Mouse (Mus musculus) lung, embryonic 16.5 days (tissue): ENCODE results near the gene Fcor. TPM values are rescaled to one million over a fixed set of nuclear protein-coding genes. Genes with fewer than 3 reads are reported as not detected.

ENCODE experiments used
- ATAC-seq: fragments of 200-750 bp; cut with Nextera tagmentation; 2 replicates; pipeline ENCODE4 v1.8.0; 2017; ENCODE audit warnings: low read depth, mild to moderate bottlenecking, moderate library complexity
- H3K27ac ChIP-seq: fragments of 300-500 bp; sonication (generic); 2 replicates; pipeline ENCODE4 v1.5.1; 2014; ENCODE audit warnings: mild to moderate bottlenecking, control low read depth, low read length
- H3K27me3 ChIP-seq: fragments of 300-500 bp; sonication (generic); 2 replicates; pipeline ENCODE4 v1.6.1; 2014; ENCODE audit warnings: low read depth, low read length, mixed read lengths; ENCODE audit not compliant: control insufficient read depth, insufficient read depth
- H3K36me3 ChIP-seq: fragments of 300-500 bp; sonication (generic); 2 replicates; pipeline ENCODE4 v1.6.1; 2014; ENCODE audit warnings: low read length; ENCODE audit not compliant: control insufficient read depth, insufficient read depth
- H3K4me1 ChIP-seq: fragments of 300-500 bp; sonication (generic); replicated peaks from 2 replicates; pipeline ENCODE4 v1.6.1; 2014; ENCODE audit warnings: low read length, mixed read lengths; ENCODE audit not compliant: control insufficient read depth, insufficient read depth
- H3K4me2 ChIP-seq: fragments of 300-500 bp; sonication (generic); 2 replicates; pipeline ENCODE4 v1.6.1; 2014; ENCODE audit warnings: low read depth, low read length, control low read depth
- H3K4me3 ChIP-seq: fragments of 300-500 bp; sonication (generic); 2 replicates; pipeline ENCODE4 v1.5.1; 2014; ENCODE audit warnings: mild to moderate bottlenecking, low read length, control low read depth
- H3K9ac ChIP-seq: fragments of 300-500 bp; sonication (generic); 2 replicates; pipeline ENCODE4 v1.6.1; 2014; ENCODE audit warnings: low read length, control low read depth
- H3K9me3 ChIP-seq: fragments of 300-500 bp; sonication (generic); 2 replicates; pipeline ENCODE4 v1.6.1; 2016; ENCODE audit warnings: low read length; ENCODE audit not compliant: control insufficient read depth
- WGBS: fragments of 180-500 bp; shearing (Covaris S2); extraction: QIAGEN DNeasy Blood & Tissue Kit; methylation state at CpG from one replicate; pipeline ENCODE4 v1.1.7; 2014; 5-methylcytosine and 5-hydroxymethylcytosine counted together
- polyA plus RNA-seq: library from polyadenylated mRNA; unstranded; fragments of >200 nt; fragmentation: Nextera tagmentation; extraction: Ambion mirVana; gene quantifications from 2 replicates; pipeline ENCODE4 v1.2.1, GENCODE M21; 2015

Gene Fcor
- polyA plus RNA-seq, 1 experiment from 2014 or later, result 10.0 TPM

DNA sequence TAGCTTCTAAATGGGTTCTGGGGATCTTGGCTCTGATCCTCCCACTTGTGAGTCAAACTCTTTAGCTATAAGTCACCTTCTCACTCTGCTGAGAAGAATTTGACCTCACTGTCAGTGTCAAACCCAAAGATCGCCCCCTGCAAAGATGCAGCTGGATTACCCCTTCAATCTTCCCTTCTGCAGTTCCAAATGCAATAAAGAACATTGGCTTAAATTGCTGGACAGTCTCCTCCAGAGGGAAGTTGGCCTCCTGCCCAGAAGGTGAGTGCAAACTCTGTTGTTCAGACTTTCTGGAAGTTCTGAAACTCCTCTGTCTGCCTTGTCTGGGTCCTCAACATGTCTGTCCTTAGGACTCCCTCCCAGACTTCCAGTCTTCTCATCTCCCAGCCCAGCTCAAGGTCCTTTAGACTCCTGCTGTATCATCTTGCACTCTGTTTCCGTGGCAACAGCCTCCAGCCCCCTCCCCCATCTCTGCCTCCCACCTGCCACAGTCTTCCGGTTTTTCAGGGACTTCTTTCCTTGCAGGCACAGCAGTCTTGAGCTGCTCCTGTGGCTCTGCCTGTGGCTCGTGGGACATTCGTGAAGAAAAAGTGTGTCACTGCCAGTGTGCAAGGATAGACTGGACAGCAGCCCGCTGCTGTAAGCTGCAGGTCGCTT lies 15.3 kb downstream of the Fcor start:
- Histone ChIP-seq H3K9me3 (no peaks in the 10 kb centered on the region), H3K4me1 (no peaks in the 10 kb centered on the region), H3K4me3 (no peak overlapping the region), H3K27ac (no peak overlapping the region), H3K36me3 (no peaks in the 10 kb centered on the region), H3K27me3 (no peaks in the 10 kb centered on the region), H3K4me2 (no peak overlapping the region), H3K9ac (no peak overlapping the region)
- WGBS, result 18% methylated on average over 7 of the region's 7 CpGs
- ATAC-seq, result no peak

DNA sequence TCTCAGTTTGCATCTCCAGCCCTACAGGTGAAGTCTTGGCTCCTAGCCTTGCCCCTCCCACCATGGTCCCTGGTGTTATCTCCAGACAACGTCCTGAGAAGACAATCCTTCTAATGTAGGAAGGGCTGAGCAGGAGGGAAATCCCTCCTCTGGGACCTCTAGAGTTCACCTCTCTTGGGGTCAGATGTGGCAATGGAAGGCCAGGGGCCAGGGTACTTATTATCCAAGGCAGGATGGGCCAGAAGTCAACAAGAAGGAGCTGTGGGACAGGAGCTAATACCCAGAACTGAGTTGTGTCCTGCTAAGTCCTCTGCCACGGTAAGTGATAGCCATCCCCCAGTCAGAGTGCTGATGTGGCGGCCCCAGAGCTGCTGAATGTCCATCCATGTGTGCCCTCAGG lies 16.6 kb downstream of the Fcor start, which contains the start of gene Retn:
TSS of gene Retn (plus strand) at position 245 of the 400 bp plus-strand sequence.
- ATAC-seq, result no peak
- no peak within 1 kb of the TSS for H3K27ac ChIP-seq
- no peaks in the 10 kb centered on the region for H3K4me1 ChIP-seq
- H3K9me3 ChIP-seq, result no peaks in the 10 kb centered on the region
- no peak within 1 kb of the TSS for H3K9ac ChIP-seq
- no peak within 1 kb of the TSS for H3K4me3 ChIP-seq
- H3K4me2 ChIP-seq, result no peak within 1 kb of the TSS
- no peaks in the 10 kb centered on the region for H3K36me3 ChIP-seq
- H3K27me3 ChIP-seq, result no peaks in the 10 kb centered on the region
- WGBS, result 67% methylated on average over 3 of the region's 3 CpGs

DNA sequence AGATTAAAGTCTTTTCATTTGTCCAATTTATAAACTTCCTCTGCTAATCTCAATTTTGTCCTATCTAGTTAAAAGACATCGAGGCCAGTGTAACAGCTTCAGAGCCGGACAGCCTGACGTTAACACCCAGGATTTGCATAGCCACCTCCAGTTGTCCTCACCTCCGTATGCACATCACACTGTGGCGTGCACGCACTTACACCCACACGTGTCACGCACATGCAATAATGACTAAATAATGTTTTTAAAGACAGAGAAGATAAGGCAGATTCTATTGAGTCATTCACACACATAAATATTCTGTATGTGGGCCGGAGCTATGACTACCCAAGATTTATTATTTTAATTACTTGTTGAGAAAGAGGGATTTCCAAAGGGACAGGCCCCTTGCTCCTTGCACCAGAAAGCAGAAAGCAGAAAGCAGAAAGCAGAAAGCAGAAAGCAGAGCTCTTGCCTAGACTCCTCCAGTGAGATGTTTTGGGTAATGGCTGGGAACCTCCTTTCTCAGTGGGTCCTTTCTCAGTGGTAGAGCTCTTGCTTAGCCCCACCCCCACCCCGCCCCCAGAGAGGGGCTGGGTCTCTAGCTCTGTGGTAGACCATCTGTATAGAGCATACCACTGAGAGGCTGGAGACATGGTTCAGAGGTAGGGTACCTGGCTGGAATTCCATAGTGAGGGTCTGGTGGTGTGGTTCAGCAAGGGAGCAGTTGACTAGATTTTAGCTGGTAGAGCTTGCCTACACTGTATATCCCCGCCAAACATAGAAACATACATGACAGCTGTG lies 17.2 kb downstream of the Fcor start:
- no peak for ATAC-seq
- Histone ChIP-seq H3K36me3 (no peaks in the 10 kb centered on the region), H3K4me2 (no peak overlapping the region), H3K27me3 (no peaks in the 10 kb centered on the region), H3K9me3 (no peaks in the 10 kb centered on the region), H3K27ac (no peak overlapping the region), H3K9ac (no peak overlapping the region), H3K4me1 (no peaks in the 10 kb centered on the region), H3K4me3 (no peak overlapping the region)
- 59% methylated on average over 11 of the region's 11 CpGs for WGBS

DNA sequence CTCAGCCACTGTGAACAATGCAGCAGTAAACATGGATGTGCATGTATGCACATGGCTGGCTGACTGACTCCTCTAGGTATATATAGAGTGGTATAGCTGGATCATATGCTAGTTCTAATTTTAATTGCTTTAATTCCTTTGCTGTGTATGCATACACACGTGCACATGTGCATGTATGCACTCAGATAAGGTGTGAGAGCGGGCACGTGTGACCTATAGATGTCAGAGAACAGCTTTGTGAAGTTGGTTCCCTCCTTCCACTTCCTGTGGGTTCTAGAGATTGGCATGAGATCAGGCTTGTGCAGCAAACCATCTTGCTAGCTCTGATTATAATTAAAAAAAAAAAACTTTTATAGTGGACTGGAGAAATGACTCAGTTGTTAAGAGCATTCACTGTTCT lies 19.3 kb downstream of the Fcor start:
- ATAC-seq, result no peak
- no peak overlapping the region for H3K4me2 ChIP-seq
- no peak overlapping the region for H3K4me3 ChIP-seq
- H3K4me1 ChIP-seq, result no peaks in the 10 kb centered on the region
- no peak overlapping the region for H3K9ac ChIP-seq
- WGBS, result 59% methylated on average over 3 of the region's 3 CpGs
- no peaks in the 10 kb centered on the region for H3K27me3 ChIP-seq
- H3K36me3 ChIP-seq, result no peaks in the 10 kb centered on the region
- H3K9me3 ChIP-seq, result no peaks in the 10 kb centered on the region
- no peak overlapping the region for H3K27ac ChIP-seq

DNA sequence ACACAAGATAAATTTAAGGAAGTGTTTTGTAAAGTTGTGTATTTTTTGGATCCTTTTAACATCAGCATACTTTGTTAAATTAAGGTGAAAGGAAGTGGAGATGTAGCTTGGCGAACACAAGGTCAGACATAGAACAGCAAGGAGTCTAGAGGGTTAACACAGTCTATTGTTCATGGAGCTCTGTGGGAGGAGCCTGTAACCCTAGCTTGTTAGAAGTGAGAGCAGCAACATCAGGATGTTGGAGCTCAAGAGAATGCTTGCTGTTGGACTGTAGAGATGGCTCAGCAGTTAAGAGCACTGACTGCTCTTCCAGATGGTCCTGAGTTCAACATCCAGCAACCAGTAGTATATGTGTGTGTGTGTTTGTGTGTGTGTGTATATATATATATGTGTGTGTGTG lies 23.2 kb downstream of the Fcor start:
- no peak overlapping the region for H3K9ac ChIP-seq
- H3K4me2 ChIP-seq, result no peak overlapping the region
- no peaks in the 10 kb centered on the region for H3K4me1 ChIP-seq
- no peaks in the 10 kb centered on the region for H3K27me3 ChIP-seq
- H3K4me3 ChIP-seq, result no peak overlapping the region
- no peak for ATAC-seq
- 45% methylated on average over 1 of the region's 1 CpGs for WGBS
- H3K9me3 ChIP-seq, result no peaks in the 10 kb centered on the region
- no peak overlapping the region for H3K27ac ChIP-seq
- no peaks in the 10 kb centered on the region for H3K36me3 ChIP-seq

DNA sequence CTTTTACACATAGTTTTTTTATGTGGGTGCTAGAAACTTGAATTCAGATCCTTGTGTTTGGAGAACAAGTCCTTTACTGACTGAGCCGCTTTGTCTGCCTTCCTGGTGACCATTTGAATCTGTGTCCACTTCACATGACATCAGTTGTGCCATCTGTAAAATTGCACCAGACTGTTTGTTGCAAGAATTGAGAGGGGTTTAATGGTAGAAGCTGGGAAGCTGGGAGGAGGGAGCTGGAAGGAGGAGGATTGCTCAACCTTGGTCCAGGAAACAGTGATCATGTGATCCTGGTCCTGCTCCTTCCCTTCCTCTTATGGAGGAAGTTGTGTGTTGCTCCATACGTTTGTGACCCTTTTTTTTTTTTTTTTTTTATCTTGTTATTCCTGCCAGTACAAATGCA lies 23.9 kb downstream of the Fcor start:
- Histone ChIP-seq H3K4me2 (no peak overlapping the region), H3K4me1 (no peaks in the 10 kb centered on the region), H3K9ac (no peak overlapping the region), H3K9me3 (no peaks in the 10 kb centered on the region), H3K27ac (no peak overlapping the region), H3K4me3 (no peak overlapping the region), H3K27me3 (no peaks in the 10 kb centered on the region), H3K36me3 (no peaks in the 10 kb centered on the region)
- ATAC-seq, result no peak
- WGBS, result 51% methylated on average over 2 of the region's 2 CpGs

DNA sequence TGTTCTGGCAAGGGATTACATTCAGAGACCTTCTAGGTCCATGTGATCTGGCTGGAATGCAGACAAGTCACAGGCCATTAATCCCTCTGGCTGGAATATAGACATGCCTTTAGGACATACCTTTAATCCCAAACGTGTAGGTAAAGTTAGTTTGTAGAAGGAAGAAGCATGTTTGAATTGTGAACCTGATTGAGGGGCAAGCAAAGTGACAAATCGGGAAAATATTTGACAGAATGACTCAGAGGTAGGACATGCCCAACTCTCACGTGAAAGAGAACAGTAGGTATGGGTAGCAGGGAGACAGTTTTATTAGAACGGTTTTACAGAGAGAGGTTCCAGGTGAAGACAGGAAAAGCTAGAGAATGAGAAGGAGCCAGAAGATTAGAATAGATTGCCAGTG lies 24.6 kb downstream of the Fcor start:
- no peak for ATAC-seq
- no peaks in the 10 kb centered on the region for H3K36me3 ChIP-seq
- H3K27ac ChIP-seq, result no peak overlapping the region
- no peaks in the 10 kb centered on the region for H3K4me1 ChIP-seq
- no peaks in the 10 kb centered on the region for H3K27me3 ChIP-seq
- H3K4me3 ChIP-seq, result no peak overlapping the region
- WGBS, result 64% methylated on average over 4 of the region's 4 CpGs
- H3K9ac ChIP-seq, result no peak overlapping the region
- H3K9me3 ChIP-seq, result no peaks in the 10 kb centered on the region
- no peak overlapping the region for H3K4me2 ChIP-seq

DNA sequence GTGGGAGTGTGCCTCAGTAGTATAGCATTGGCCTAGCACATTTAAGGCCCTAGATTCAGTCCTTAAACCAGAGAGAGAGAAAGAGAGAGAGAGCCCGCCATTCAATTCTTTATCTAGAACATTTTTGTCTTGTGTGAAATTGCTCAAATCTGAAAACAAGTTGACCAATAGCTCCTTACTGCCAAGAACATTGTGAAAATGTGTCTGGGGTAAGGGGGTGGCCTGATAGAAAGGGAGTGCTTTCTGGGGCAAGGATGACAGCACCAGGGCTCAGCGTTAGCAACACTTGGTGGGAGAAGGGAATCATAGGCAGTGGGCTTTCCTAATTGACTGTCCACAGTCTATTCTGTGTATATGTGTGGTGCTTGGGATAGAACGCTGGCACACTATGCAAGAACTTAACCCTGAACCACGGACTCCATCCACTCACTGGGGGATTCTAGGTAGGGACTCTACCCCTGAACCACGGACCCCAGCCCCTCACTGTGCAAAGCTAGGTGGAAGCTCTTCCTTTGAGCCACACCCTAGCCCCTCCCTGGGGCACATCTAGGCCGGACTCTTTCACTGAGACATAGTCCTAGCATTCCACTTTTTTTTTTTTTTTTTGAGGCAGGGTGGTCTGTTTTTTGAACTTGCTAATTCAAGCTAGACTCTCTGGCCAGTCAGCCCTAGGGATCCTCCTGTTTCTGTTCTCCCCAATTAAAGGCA lies 25.2 kb downstream of the Fcor start:
- WGBS, result 75% methylated on average over 6 of the region's 6 CpGs
- ATAC-seq, result no peak
- Histone ChIP-seq H3K9me3 (no peaks in the 10 kb centered on the region), H3K4me3 (no peak overlapping the region), H3K36me3 (no peaks in the 10 kb centered on the region), H3K9ac (no peak overlapping the region), H3K4me1 (no peaks in the 10 kb centered on the region), H3K27ac (no peak overlapping the region), H3K4me2 (no peak overlapping the region), H3K27me3 (no peaks in the 10 kb centered on the region)

DNA sequence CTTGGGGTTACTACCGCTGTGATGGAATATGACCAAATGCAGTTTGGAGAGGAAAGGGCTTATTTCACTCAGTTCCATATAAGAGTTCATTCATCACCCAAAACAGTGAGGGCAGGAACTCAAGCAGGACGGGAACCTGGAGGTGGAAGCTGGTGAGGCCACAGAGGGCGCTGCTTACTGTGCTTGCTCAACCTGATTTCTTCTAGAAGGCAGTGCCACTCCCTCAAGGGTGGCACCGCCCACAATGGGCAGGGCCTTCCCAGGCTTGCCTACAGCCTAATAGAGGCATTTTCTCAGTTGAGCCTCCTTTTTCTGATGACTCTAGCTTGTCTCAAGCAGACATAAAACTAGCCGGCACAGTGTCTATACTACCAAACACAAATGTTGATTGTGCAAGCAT lies 26.4 kb downstream of the Fcor start:
- Histone ChIP-seq H3K4me3 (no peak overlapping the region), H3K4me2 (no peak overlapping the region), H3K4me1 (no peaks in the 10 kb centered on the region), H3K27me3 (no peaks in the 10 kb centered on the region), H3K9ac (no peak overlapping the region), H3K36me3 (no peaks in the 10 kb centered on the region), H3K27ac (no peak overlapping the region), H3K9me3 (no peaks in the 10 kb centered on the region)
- WGBS, result 13% methylated on average over 5 of the region's 5 CpGs
- ATAC-seq, result peak; percentile 41; the same call in 1 of the 2 replicates
